Mouse (Mus musculus) erythroid progenitor cell, adult 5-6 weeks (primary cell): Measurements from ENCODE around the gene Svop. TPM values are rescaled to one million over a fixed set of nuclear protein-coding genes. Genes with fewer than 3 reads are reported as not detected.

ENCODE experiments used
- ATAC-seq: replicated peaks from 2 replicates; pipeline ENCODE4 v1.8.0; 2016; ENCODE audit warnings: moderate number of reproducible peaks, mild to moderate bottlenecking, moderate TSS enrichment, inconsistent platforms; ENCODE audit not compliant: poor library complexity, low FRiP score, severe bottlenecking
- total RNA-seq, 2 experiments: library from RNA; stranded (forward) in 1 of 2; stranded (reverse) in 1 of 2; fragments of 150-400 nt in 1 of 2; fragments of 186-747, 209-891 nt in 1 of 2; gene quantifications; 2 replicates each; pipeline versions ENCODE4 v1.2.3 to v1.2.4; 2015 to 2017; ENCODE audit warnings: low replicate concordance in 2 of 2

Gene Svop
- total RNA-seq, 2 experiments from 2014 or later = not detected

GRCm38 (mm10) chr5:114048731-114049308 lies 42.5 kb downstream of the Svop start:
- ATAC-seq = no peak

- ATAC-seq = no peak
Measured at GRCm38 (mm10) chr5:114047182-114047581, 44.2 kb downstream of the Svop start.

GRCm38 (mm10) chr5:114046604-114047003 lies 44.8 kb downstream of the Svop start:
- no peak for ATAC-seq

- ATAC-seq = no peak
Measured at GRCm38 (mm10) chr5:114046151-114046550, 45.2 kb downstream of the Svop start.

GRCm38 (mm10) chr5:114045134-114045533 lies 46.2 kb downstream of the Svop start:
- no peak for ATAC-seq

GRCm38 (mm10) chr5:114043800-114044199 lies 47.6 kb downstream of the Svop start:
- ATAC-seq = no peak

GRCm38 (mm10) chr5:114041327-114041930 lies 49.9 kb downstream of the Svop start:
- no peak for ATAC-seq

GRCm38 (mm10) chr5:114040911-114041310 lies 50.5 kb downstream of the Svop start:
- no peak for ATAC-seq

- ATAC-seq = no peak
Measured at GRCm38 (mm10) chr5:114040508-114040907, 50.9 kb downstream of the Svop start.

GRCm38 (mm10) chr5:114035111-114035510 lies 56.3 kb downstream of the Svop start:
- ATAC-seq = no peak

- no peak for ATAC-seq
Measured at GRCm38 (mm10) chr5:114034393-114034792, 57.0 kb downstream of the Svop start.

- no peak for ATAC-seq
Measured at GRCm38 (mm10) chr5:114032161-114032763, 59.1 kb downstream of the Svop start.

GRCm38 (mm10) chr5:114030652-114031051 lies 60.7 kb downstream of the Svop start:
- no peak for ATAC-seq

GRCm38 (mm10) chr5:114028111-114028510 lies 63.3 kb downstream of the Svop start:
- ATAC-seq = no peak

- no peak for ATAC-seq
Measured at GRCm38 (mm10) chr5:114027217-114027944, 64.0 kb downstream of the Svop start.

GRCm38 (mm10) chr5:114024885-114025284 lies 66.5 kb downstream of the Svop start:
- ATAC-seq = no peak

GRCm38 (mm10) chr5:114024390-114024789 lies 67.0 kb downstream of the Svop start:
- ATAC-seq = no peak

- ATAC-seq = no peak
Measured at GRCm38 (mm10) chr5:114015121-114015520, 76.2 kb downstream of the Svop start.

GRCm38 (mm10) chr5:114009049-114009448 lies 82.3 kb downstream of the Svop start:
- ATAC-seq = no peak

GRCm38 (mm10) chr5:114007753-114008453 lies 83.5 kb downstream of the Svop start:
- no peak for ATAC-seq
